Mouse (Mus musculus) midbrain, embryonic 13.5 days (tissue): ENCODE results near the gene Cebpb. TPM values are rescaled to one million over a fixed set of nuclear protein-coding genes. Genes with fewer than 3 reads are reported as not detected.
"Not testable (repeated sequence)": the region's sequence is repeated elsewhere in the genome, so short reads cannot be mapped to it uniquely, and the experiment has no call there.

Source experiments
- ATAC-seq: fragments of 200-750 bp; cut with Nextera tagmentation; 2 replicates; pipeline ENCODE4 v1.8.0; 2017; ENCODE audit warnings: mild to moderate bottlenecking, moderate TSS enrichment, moderate library complexity
- H3K27ac ChIP-seq: fragments of 300-500 bp; sonication (generic); 2 replicates; pipeline ENCODE4 v1.5.1; 2015; ENCODE audit warnings: inconsistent platforms, mild to moderate bottlenecking, moderate library complexity
- H3K27me3 ChIP-seq: fragments of 300-500 bp; sonication (generic); 2 replicates; pipeline ENCODE4 v1.6.1; 2015; ENCODE audit warnings: mild to moderate bottlenecking, inconsistent platforms
- H3K36me3 ChIP-seq: fragments of 300-500 bp; sonication (generic); 2 replicates; pipeline ENCODE4 v1.6.1; 2015; ENCODE audit warnings: mild to moderate bottlenecking, inconsistent platforms
- H3K4me1 ChIP-seq: fragments of 300-500 bp; sonication (generic); replicated peaks from 2 replicates; pipeline ENCODE4 v1.6.1; 2015; ENCODE audit warnings: inconsistent platforms
- H3K4me2 ChIP-seq: fragments of 300-500 bp; sonication (generic); replicated peaks from 2 replicates; pipeline ENCODE4 v1.6.1; 2015; ENCODE audit warnings: moderate library complexity, mild to moderate bottlenecking, inconsistent platforms
- H3K4me3 ChIP-seq: fragments of 300-500 bp; sonication (generic); replicated peaks from 2 replicates; pipeline ENCODE4 v1.5.1; 2015; ENCODE audit warnings: mild to moderate bottlenecking, inconsistent platforms
- H3K9ac ChIP-seq: fragments of 300-500 bp; sonication (generic); replicated peaks from 2 replicates; pipeline ENCODE4 v1.6.1; 2015; ENCODE audit warnings: mild to moderate bottlenecking, inconsistent platforms
- H3K9me3 ChIP-seq: fragments of 300-500 bp; sonication (generic); 2 replicates; pipeline ENCODE4 v1.6.1; 2016; ENCODE audit warnings: mild to moderate bottlenecking, inconsistent platforms
- WGBS: fragments of 180-500 bp; shearing (Covaris S2); methylation state at CpG from one replicate; pipeline ENCODE4 v1.1.7; 2015; 5-methylcytosine and 5-hydroxymethylcytosine counted together
- polyA plus RNA-seq: library from polyadenylated mRNA; unstranded; fragments of >200 nt; fragmentation: Nextera tagmentation; extraction: Ambion mirVana; gene quantifications from 2 replicates; pipeline ENCODE4 v1.2.1, GENCODE M21; 2015

The Cebpb gene
- 0.20 TPM in 1 of 2 replicates, not detected in the other for polyA plus RNA-seq

DNA sequence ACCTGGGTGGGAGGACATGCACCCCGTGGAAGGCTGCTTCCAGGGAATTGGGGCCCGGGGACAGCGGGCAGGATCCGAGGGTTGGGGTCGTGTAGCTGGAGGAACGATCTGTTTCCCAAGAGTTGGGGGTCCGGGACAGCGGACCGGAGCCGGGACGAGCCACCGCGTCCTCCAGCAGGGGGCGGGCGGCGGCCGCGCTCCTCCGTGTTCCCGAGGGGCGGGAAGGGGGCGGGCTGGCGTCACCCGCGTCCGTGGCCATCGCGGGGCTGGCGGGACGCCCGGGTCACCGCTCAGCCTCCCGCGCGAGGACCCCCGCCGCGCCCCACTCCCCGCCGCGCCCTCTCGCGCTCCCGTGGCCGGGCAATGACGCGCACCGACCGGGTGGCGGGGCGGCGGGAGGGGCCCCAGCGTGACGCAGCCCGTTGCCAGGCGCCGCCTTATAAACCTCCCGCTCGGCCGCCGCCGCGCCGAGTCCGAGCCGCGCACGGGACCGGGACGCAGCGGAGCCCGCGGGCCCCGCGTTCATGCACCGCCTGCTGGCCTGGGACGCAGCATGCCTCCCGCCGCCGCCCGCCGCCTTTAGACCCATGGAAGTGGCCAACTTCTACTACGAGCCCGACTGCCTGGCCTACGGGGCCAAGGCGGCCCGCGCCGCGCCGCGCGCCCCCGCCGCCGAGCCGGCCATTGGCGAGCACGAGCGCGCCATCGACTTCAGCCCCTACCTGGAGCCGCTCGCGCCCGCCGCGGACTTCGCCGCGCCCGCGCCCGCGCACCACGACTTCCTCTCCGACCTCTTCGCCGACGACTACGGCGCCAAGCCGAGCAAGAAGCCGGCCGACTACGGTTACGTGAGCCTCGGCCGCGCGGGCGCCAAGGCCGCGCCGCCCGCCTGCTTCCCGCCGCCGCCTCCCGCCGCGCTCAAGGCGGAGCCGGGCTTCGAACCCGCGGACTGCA, at the start of gene Cebpb:
TSS of gene Cebpb (plus strand) at position 418 of the 954 bp plus-strand sequence.
- peak within 1 kb of the TSS; percentile 84 for H3K4me2 ChIP-seq
- peak; percentile 46 for ATAC-seq
- no peak within 1 kb of the TSS for H3K27ac ChIP-seq
- H3K4me3 ChIP-seq = peak within 1 kb of the TSS; percentile 51
- peaks cover 11% of the 10 kb centered on the region for H3K4me1 ChIP-seq
- peaks cover 73% of the 10 kb centered on the region for H3K27me3 ChIP-seq
- 1% methylated on average over 100 of the region's 147 CpGs for WGBS
- H3K36me3 ChIP-seq = no peaks in the 10 kb centered on the region
- no peaks in the 10 kb centered on the region for H3K9me3 ChIP-seq
- peak within 1 kb of the TSS; percentile 61 for H3K9ac ChIP-seq

GRCm38 (mm10) chr2:167640279-167640678, 48.4 kb upstream of the Cebpb start:
- Histone ChIP-seq H3K36me3 (peaks cover 19% of the 10 kb centered on the region), H3K4me1 (no peaks in the 10 kb centered on the region), H3K27me3 (no peaks in the 10 kb centered on the region), H3K4me2 (no peak overlapping the region), H3K9ac (no peak overlapping the region), H3K4me3 (no peak overlapping the region), H3K27ac (no peak overlapping the region), H3K9me3 (no peaks in the 10 kb centered on the region)
- WGBS = 75% methylated on average over 3 of the region's 3 CpGs
- no peak for ATAC-seq

DNA sequence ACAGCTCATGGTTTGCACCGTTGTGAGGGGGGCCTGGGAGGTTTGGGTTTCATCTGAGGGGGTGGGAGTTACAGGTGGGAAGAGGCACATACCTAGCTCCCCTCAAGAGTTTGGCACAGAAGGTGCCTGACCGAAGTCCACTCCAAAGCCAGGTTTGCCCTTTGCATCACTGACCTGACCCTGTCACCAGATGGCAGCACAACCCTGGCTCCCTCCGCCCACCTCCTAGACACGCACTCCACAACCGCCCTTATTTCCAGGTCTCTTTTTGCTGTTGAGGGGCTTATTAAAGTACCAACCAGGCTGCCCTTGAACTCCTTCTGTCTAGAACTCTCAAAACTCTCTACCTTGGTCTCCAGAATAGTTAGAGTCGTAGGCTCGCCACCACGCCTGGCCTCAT, 47.4 kb upstream of the Cebpb start:
- Histone ChIP-seq H3K4me1 (no peaks in the 10 kb centered on the region), H3K27ac (no peak overlapping the region), H3K36me3 (peaks cover 28% of the 10 kb centered on the region), H3K9me3 (no peaks in the 10 kb centered on the region), H3K4me3 (no peak overlapping the region), H3K4me2 (no peak overlapping the region), H3K27me3 (no peaks in the 10 kb centered on the region), H3K9ac (no peak overlapping the region)
- WGBS = 54% methylated on average over 8 of the region's 8 CpGs
- no peak for ATAC-seq

GRCm38 (mm10) chr2:167642164-167642563, 46.6 kb upstream of the Cebpb start:
- Histone ChIP-seq H3K36me3 (peaks cover 30% of the 10 kb centered on the region), H3K4me3 (no peak overlapping the region), H3K9ac (no peak overlapping the region), H3K27me3 (no peaks in the 10 kb centered on the region), H3K27ac (no peak overlapping the region), H3K4me2 (no peak overlapping the region), H3K9me3 (no peaks in the 10 kb centered on the region), H3K4me1 (no peaks in the 10 kb centered on the region)
- ATAC-seq = no peak
- 90% methylated on average over 6 of the region's 6 CpGs for WGBS

DNA sequence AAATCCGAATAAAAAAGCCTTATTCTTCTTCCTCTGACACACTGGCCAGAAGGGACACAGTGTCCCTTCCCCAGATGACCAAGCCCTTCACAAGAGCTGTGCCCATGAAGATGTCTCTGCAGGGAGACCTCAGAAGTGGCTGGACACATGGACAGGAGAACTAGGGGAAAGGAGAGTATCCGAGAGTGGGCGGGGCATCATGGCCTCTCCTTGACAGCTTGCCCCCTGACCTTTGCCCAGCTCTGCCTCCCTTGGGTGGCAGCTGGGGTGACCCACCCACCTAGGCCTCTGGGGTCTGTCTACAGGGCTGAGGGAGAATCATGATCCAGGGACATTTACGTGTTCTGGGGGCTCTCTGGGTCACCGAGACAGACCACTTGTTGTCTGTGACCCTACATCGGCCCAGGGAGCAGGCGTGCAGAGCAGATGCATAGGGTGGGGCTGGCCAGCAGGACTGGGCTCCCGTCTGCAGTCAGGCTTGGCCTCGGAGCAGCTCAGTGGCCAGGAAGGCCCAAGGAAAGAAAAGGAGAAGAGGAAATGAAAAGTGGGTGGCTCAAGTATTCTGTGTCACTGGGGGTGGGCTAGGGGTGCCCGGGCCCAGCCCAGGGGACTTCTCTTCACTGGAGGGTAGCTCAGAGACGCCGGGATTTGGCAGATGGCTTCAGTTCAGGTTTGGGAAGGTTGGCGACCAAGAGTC, 45.2 kb upstream of the Cebpb start:
- not testable (repeated sequence) for H3K9ac ChIP-seq, H3K4me3 ChIP-seq, H3K27ac ChIP-seq, ATAC-seq, H3K4me1 ChIP-seq, H3K4me2 ChIP-seq, H3K27me3 ChIP-seq, H3K9me3 ChIP-seq
- peaks cover 39% of the 10 kb centered on the region for H3K36me3 ChIP-seq
- 88% methylated on average over 13 of the region's 13 CpGs for WGBS

DNA sequence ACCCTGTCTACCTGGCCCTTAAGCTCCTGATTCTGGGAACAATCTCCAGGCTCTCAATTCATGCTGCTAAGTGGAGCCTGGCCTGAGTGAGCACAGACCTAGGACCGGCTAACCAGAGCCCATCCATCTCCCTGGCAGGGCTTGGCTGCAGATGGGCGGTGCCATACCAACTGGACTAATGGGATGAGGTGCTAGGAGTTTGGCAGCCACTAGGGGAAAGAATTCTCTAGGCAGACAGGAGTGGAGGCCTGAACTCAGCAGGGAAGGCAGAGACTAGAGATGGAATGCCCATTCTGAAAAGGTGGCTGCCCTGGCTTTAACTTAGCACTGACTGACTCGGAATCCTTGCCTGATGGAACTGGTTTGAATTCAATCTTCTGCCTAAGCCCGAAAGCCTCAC, 42.3 kb upstream of the Cebpb start:
- Histone ChIP-seq H3K27ac (no peak overlapping the region), H3K9me3 (no peaks in the 10 kb centered on the region), H3K27me3 (no peaks in the 10 kb centered on the region), H3K36me3 (peaks cover 49% of the 10 kb centered on the region), H3K9ac (no peak overlapping the region), H3K4me2 (no peak overlapping the region), H3K4me3 (no peak overlapping the region), H3K4me1 (no peaks in the 10 kb centered on the region)
- WGBS = 83% methylated on average over 4 of the region's 4 CpGs
- no peak for ATAC-seq

- peaks cover 64% of the 10 kb centered on the region for H3K36me3 ChIP-seq
- H3K27me3 ChIP-seq = no peaks in the 10 kb centered on the region
- H3K9ac ChIP-seq = no peak overlapping the region
- no peak overlapping the region for H3K4me3 ChIP-seq
- no peak overlapping the region for H3K27ac ChIP-seq
- H3K4me1 ChIP-seq = no peaks in the 10 kb centered on the region
- ATAC-seq = no peak
- H3K9me3 ChIP-seq = no peaks in the 10 kb centered on the region
- 90% methylated on average over 12 of the region's 12 CpGs for WGBS
- H3K4me2 ChIP-seq = no peak overlapping the region
Measured at GRCm38 (mm10) chr2:167649290-167650032, 39.3 kb upstream of the Cebpb start.

DNA sequence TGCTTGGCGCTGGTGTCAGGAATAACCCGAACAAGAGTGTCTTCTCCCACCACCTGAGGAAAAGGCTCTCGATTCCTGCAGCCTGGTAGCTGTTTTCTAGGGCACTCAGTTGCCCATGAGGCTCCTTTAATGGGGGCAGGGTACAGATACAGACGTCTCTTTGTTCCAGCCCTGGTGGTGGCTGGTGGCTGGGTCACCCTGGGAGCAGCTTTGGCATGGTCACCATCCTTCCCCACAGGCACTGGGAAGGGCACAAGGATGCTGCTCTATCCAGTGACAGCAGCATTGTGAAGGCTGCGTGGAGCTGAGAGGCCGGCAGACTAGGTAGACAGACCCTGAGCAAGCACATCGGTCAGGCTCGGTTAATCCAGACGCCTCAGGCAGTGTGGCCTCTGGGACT, 37.1 kb upstream of the Cebpb start:
- Histone ChIP-seq H3K4me2 (no peak overlapping the region), H3K9me3 (no peaks in the 10 kb centered on the region), H3K36me3 (peaks cover 49% of the 10 kb centered on the region), H3K27ac (no peak overlapping the region), H3K27me3 (no peaks in the 10 kb centered on the region), H3K9ac (no peak overlapping the region), H3K4me1 (0 out of 2 replicates have a peak, but pooled peaks cover 2% of the 10 kb centered on the region), H3K4me3 (no peak overlapping the region)
- WGBS = 89% methylated on average over 9 of the region's 9 CpGs
- ATAC-seq = no peak

DNA sequence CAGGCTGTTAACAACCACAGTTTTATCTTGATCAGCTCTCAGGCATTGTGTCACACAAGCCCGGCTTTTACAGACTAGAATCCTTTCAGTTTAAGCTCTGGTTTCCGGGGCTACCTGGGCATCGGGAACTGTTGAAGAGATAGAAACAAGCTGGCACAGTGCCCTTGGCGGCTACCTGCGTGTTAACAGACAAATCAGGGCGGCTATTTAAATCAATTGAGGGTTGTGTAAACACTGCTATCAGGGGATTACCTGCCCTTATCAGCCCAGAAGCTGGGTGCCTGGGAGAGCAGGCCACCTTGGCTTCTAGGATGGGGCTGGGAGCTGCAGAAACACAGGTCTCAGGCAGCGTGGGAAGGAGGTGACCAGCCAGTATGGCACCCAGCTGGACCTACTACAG, 36.0 kb upstream of the Cebpb start:
- Histone ChIP-seq H3K4me3 (no peak overlapping the region), H3K27ac (no peak overlapping the region), H3K9me3 (no peaks in the 10 kb centered on the region), H3K36me3 (peaks cover 49% of the 10 kb centered on the region), H3K9ac (no peak overlapping the region), H3K27me3 (no peaks in the 10 kb centered on the region), H3K4me1 (0 out of 2 replicates have a peak, but pooled peaks cover 5% of the 10 kb centered on the region), H3K4me2 (no peak overlapping the region)
- ATAC-seq = no peak
- 83% methylated on average over 7 of the region's 7 CpGs for WGBS

GRCm38 (mm10) chr2:167654911-167655600, 33.7 kb upstream of the Cebpb start:
- ATAC-seq = no peak
- H3K36me3 ChIP-seq = peaks cover 38% of the 10 kb centered on the region
- H3K27ac ChIP-seq = no peak overlapping the region
- no peak overlapping the region for H3K4me2 ChIP-seq
- 88% methylated on average over 10 of the region's 10 CpGs for WGBS
- no peaks in the 10 kb centered on the region for H3K27me3 ChIP-seq
- H3K4me1 ChIP-seq = peaks cover 16% of the 10 kb centered on the region
- H3K9me3 ChIP-seq = no peaks in the 10 kb centered on the region
- no peak overlapping the region for H3K4me3 ChIP-seq
- H3K9ac ChIP-seq = no peak overlapping the region

DNA sequence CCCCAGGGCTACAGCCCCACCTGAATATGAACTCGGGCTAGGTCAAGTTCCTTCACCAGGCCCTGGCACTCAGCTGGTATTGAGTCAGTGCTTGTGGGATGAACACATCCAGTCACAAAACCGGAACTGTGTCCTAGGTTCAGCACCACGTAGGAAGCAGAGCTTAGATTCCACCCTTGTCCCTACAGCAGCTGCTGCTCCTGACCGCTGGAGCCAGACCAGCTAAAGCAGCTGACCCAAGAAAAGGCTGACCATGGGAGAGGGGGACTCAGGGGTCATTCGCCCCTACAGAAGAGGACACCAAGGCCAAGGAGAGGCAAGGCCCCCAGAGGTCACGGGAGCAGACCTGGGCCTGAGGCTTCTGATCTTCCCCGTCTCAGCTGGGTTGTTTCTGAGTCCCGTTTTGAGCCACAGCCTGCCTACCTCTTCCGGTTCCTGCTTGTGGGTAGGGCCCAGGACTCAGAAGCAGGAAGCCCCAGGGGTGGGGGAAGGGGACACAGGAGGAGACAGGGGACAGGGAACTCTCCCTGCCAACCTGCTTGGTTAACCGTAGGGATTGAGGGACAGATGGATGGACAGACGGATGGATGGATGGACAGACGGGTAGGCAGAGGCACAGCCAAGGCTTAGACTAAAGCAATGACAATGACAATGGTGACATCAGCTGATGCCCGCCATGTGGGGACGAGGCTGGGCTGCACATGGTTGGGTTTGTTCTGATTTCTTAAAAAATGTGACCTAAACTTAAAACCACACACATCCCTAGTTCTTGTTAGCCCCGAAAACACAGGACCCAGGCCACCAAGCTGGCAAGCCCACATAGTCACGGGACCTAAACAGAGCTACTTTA, 31.9 kb upstream of the Cebpb start:
- Histone ChIP-seq H3K9ac (no peak overlapping the region; the same call in 1 of the 2 replicates), H3K9me3 (no peaks in the 10 kb centered on the region), H3K4me1 (peaks cover 26% of the 10 kb centered on the region), H3K27me3 (no peaks in the 10 kb centered on the region), H3K4me3 (no peak overlapping the region), H3K27ac (no peak overlapping the region), H3K4me2 (no peak overlapping the region), H3K36me3 (peaks cover 28% of the 10 kb centered on the region)
- ATAC-seq = no peak
- WGBS = 89% methylated on average over 16 of the region's 16 CpGs
